Mouse (Mus musculus) liver, embryonic 15.5 days (tissue): ENCODE measurements around the gene Arpc2. TPM values are rescaled to one million over a fixed set of nuclear protein-coding genes. Genes with fewer than 3 reads are reported as not detected.

ENCODE experiments used
- ATAC-seq: fragments of 200-750 bp; cut with Nextera tagmentation; 2 replicates; pipeline ENCODE4 v1.8.0; 2017; ENCODE audit warnings: moderate number of reproducible peaks, mild to moderate bottlenecking, moderate library complexity; ENCODE audit not compliant: insufficient read depth
- H3K27ac ChIP-seq: fragments of 300-500 bp; sonication (generic); replicated peaks from 2 replicates; pipeline ENCODE4 v1.5.1; 2015; ENCODE audit warnings: mild to moderate bottlenecking, inconsistent platforms
- H3K27me3 ChIP-seq: fragments of 300-500 bp; sonication (generic); 2 replicates; pipeline ENCODE4 v1.6.1; 2015; ENCODE audit warnings: mild to moderate bottlenecking, inconsistent platforms
- H3K36me3 ChIP-seq: fragments of 300-500 bp; sonication (generic); replicated peaks from 2 replicates; pipeline ENCODE4 v1.6.1; 2015; ENCODE audit warnings: moderate library complexity, mild to moderate bottlenecking, inconsistent platforms
- H3K4me1 ChIP-seq: fragments of 300-500 bp; sonication (generic); replicated peaks from 2 replicates; pipeline ENCODE4 v1.6.1; 2015; ENCODE audit warnings: inconsistent platforms
- H3K4me2 ChIP-seq: fragments of 300-500 bp; sonication (generic); 2 replicates; pipeline ENCODE4 v1.6.1; 2015; ENCODE audit warnings: moderate library complexity, mild to moderate bottlenecking, inconsistent platforms
- H3K4me3 ChIP-seq: fragments of 300-500 bp; sonication (generic); replicated peaks from 2 replicates; pipeline ENCODE4 v1.5.1; 2015; ENCODE audit warnings: mild to moderate bottlenecking, inconsistent platforms
- H3K9ac ChIP-seq: fragments of 300-500 bp; sonication (generic); 2 replicates; pipeline ENCODE4 v1.6.1; 2015; ENCODE audit warnings: moderate library complexity, mild to moderate bottlenecking, inconsistent platforms
- H3K9me3 ChIP-seq: fragments of 300-500 bp; sonication (generic); replicated peaks from 2 replicates; pipeline ENCODE4 v1.6.1; 2016; ENCODE audit warnings: inconsistent platforms
- WGBS: fragments of 180-500 bp; shearing (Covaris S2); methylation state at CpG from one replicate; pipeline ENCODE4 v1.1.7; 2015; ENCODE audit warnings: mixed read lengths; ENCODE audit not compliant: insufficient replicate concordance; 5-methylcytosine and 5-hydroxymethylcytosine counted together
- polyA plus RNA-seq: library from polyadenylated mRNA; unstranded; fragments of >200 nt; fragmentation: Nextera tagmentation; extraction: Ambion mirVana; gene quantifications from 2 replicates; pipeline ENCODE4 v1.2.1, GENCODE M21; 2015

The Arpc2 gene
- polyA plus RNA-seq, 1 experiment from 2014 or later, result 191 TPM

DNA sequence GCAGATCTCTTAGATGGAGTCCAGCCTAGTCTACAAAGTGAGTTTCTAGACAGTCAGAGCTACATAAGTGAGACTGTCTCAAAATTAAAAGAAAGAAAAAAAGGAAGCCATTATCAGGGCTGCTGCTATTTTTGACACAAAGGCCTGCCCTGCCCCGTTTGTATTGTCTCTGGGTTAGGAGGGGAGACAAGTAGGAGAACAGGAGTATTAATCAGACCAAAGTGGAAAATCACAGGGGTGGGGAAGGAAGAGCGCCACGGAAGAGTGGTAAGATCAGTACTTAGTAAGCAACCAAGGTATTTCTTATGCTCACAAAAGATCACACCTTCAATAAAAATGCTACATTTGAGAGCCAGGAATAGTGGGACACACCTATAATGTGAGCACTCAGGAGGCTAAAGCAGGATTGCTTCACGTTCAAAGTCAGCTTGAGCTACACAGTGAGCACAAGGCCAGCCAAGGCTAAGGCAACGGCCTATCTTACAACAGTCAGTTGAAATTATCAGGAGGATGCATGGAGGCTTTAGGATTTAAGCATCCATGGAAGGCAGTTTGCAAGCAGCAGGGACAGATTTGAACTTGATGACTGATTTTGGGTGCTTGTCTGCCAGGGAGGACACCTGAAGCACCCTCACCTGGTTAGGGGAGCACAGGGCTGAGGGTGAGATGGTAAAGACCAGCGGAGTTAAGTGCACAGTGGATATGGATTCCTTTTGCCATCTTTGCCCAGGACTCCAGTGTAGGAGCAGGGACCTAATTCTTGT lies 64.6 kb downstream of the Arpc2 start:
- Histone ChIP-seq H3K4me1 (peaks cover 85% of the 10 kb centered on the region), H3K27me3 (no peaks in the 10 kb centered on the region), H3K9ac (no peak overlapping the region), H3K4me2 (no peak overlapping the region), H3K9me3 (no peaks in the 10 kb centered on the region), H3K27ac (no peak overlapping the region), H3K36me3 (no peaks in the 10 kb centered on the region; the same call in 1 of the 2 replicates), H3K4me3 (no peak overlapping the region)
- no peak for ATAC-seq
- WGBS, result 58% methylated on average over 6 of the region's 6 CpGs

- Histone ChIP-seq H3K9ac (no peak overlapping the region), H3K36me3 (no peaks in the 10 kb centered on the region), H3K9me3 (no peaks in the 10 kb centered on the region), H3K27ac (no peak overlapping the region), H3K4me2 (0 out of 2 replicates have a peak overlapping the region, but pooled peaks have one; percentile 84), H3K4me1 (peaks cover 77% of the 10 kb centered on the region), H3K27me3 (no peaks in the 10 kb centered on the region), H3K4me3 (no peak overlapping the region)
- ATAC-seq, result no peak
- 82% methylated on average over 7 of the region's 7 CpGs for WGBS
Observed at GRCm38 (mm10) chr1:74302229-74302628, 66.3 kb downstream of the Arpc2 start.

- H3K9me3 ChIP-seq, result no peaks in the 10 kb centered on the region
- H3K4me3 ChIP-seq, result peak overlapping the region; percentile 71
- 67% methylated on average over 2 of the region's 2 CpGs for WGBS
- no peak overlapping the region; the same call in 1 of the 2 replicates for H3K27ac ChIP-seq
- H3K27me3 ChIP-seq, result no peaks in the 10 kb centered on the region
- peak overlapping the region; percentile 84 for H3K4me2 ChIP-seq
- no peak for ATAC-seq
- peaks cover 77% of the 10 kb centered on the region for H3K4me1 ChIP-seq
- no peak overlapping the region; the same call in 1 of the 2 replicates for H3K9ac ChIP-seq
- H3K36me3 ChIP-seq, result no peaks in the 10 kb centered on the region
Observed at GRCm38 (mm10) chr1:74302835-74303234, 67.0 kb downstream of the Arpc2 start.

DNA sequence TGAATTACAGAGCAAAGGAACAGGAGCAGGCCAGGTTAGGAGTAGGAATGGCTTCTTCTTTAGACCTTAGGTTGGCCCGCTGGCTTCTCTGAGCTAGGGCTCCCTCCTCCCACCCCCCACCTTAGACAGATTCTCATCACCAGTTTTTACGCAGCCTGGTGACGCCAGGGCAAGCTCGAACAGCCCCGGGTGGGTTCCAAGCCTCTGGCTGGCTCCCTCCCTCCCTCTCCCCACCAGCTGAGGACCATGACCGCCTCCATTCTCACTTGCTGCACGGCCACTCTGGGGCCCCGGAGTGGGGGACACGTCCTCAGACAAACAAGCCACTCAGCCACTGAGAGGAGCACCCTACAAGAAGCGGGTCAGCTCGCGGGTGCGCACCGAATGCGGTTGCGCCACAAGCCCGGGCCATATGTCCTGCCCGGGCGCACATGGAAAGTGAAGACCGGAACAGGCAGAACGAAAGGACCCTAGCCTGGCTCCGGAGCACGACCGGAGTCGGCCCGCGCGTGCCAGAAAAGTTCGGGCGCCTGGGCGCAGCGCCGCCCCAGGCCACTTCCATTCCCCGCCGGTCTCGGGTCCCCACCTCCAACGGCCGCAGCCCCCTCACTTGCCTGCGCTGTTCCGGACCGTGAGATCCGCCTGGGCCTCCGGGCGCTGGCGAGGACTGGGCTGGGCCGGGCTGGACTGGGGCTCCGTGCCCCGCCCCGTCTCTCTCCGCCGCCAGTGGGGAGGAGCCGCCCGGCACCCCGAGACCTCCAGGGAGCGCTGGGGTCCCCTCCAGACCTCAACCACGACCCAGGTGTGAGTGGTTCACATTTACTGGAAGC lies 67.8 kb downstream of the Arpc2 start:
- H3K4me2 ChIP-seq, result peak overlapping the region; percentile 84
- ATAC-seq, result peak; percentile 88
- H3K27me3 ChIP-seq, result no peaks in the 10 kb centered on the region
- peaks cover 77% of the 10 kb centered on the region for H3K4me1 ChIP-seq
- peak overlapping the region; percentile 76 for H3K27ac ChIP-seq
- no peaks in the 10 kb centered on the region for H3K36me3 ChIP-seq
- H3K9ac ChIP-seq, result peak overlapping the region; percentile 73
- H3K4me3 ChIP-seq, result peak overlapping the region; percentile 71
- under 1% methylated on average over 56 of the region's 56 CpGs for WGBS
- H3K9me3 ChIP-seq, result no peaks in the 10 kb centered on the region

DNA sequence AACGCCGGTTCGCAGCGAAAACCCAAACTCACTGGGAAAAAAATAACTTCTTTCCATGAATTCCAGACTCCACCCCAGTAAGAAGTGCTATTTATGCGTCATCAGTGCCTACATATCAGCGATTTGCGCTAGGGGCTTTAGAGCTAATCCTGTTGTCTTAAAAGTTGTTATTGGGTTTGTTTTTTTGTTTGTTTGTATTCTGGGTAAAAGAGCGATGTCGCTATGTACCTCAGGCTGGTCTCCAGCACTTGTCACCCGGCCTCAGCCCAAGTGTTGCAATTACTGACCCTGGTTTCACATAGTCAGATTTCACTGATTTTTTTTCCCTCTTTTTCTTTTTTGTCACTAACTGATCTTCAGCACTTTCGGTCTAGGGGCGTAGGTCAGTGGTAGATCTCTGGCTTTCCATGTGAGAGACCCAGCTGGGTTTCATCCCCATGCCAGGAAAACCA lies 68.5 kb downstream of the Arpc2 start:
- Histone ChIP-seq H3K4me1 (peaks cover 76% of the 10 kb centered on the region), H3K27me3 (no peaks in the 10 kb centered on the region), H3K36me3 (no peaks in the 10 kb centered on the region), H3K9me3 (no peaks in the 10 kb centered on the region), H3K9ac (peak overlapping the region; percentile 73), H3K4me2 (peak overlapping the region; percentile 84), H3K27ac (peak overlapping the region; percentile 76), H3K4me3 (peak overlapping the region; percentile 71)
- WGBS, result 4% methylated on average over 12 of the region's 12 CpGs
- peak; percentile 18 for ATAC-seq

DNA sequence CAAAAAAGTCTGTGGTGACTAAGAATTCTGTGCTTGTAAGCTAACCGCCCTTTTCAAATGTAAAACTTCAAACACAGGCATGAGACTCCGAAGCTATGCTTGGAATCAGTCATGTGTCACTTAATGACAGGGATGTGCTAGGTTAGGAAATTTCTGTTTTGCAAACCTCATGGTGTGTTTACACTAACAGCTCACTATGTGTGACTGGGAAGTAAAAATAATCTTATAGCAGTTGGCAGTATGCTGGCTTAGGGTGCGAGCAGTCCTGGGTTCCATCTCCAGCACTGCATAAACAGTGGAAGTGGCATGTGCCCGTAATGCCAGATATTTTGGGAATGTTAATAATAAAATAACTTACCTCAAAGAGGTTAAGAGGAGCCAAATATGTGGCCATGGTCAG lies 69.1 kb downstream of the Arpc2 start:
- no peak overlapping the region for H3K9ac ChIP-seq
- H3K27me3 ChIP-seq, result no peaks in the 10 kb centered on the region
- H3K4me1 ChIP-seq, result peaks cover 73% of the 10 kb centered on the region
- no peaks in the 10 kb centered on the region for H3K9me3 ChIP-seq
- 0 out of 2 replicates have a peak overlapping the region, but pooled peaks have one; percentile 1 for H3K27ac ChIP-seq
- H3K4me2 ChIP-seq, result no peak overlapping the region
- ATAC-seq, result no peak
- no peaks in the 10 kb centered on the region for H3K36me3 ChIP-seq
- H3K4me3 ChIP-seq, result no peak overlapping the region
- 69% methylated on average over 4 of the region's 4 CpGs for WGBS

GRCm38 (mm10) chr1:74305522-74305921 lies 69.6 kb downstream of the Arpc2 start, which contains the start of gene Tmbim1:
Gene Tmbim1, minus strand, starts transcription at chr1:74305622.
- peak within 1 kb of the TSS; percentile 73; the same call in 1 of the 2 replicates for H3K9ac ChIP-seq
- no peaks in the 10 kb centered on the region for H3K36me3 ChIP-seq
- peaks cover 70% of the 10 kb centered on the region for H3K4me1 ChIP-seq
- peak within 1 kb of the TSS; percentile 84 for H3K4me2 ChIP-seq
- peak within 1 kb of the TSS; percentile 76 for H3K27ac ChIP-seq
- H3K27me3 ChIP-seq, result no peaks in the 10 kb centered on the region
- WGBS, result 86% methylated on average over 2 of the region's 2 CpGs
- ATAC-seq, result no peak
- no peaks in the 10 kb centered on the region for H3K9me3 ChIP-seq
- peak within 1 kb of the TSS; percentile 71 for H3K4me3 ChIP-seq

DNA sequence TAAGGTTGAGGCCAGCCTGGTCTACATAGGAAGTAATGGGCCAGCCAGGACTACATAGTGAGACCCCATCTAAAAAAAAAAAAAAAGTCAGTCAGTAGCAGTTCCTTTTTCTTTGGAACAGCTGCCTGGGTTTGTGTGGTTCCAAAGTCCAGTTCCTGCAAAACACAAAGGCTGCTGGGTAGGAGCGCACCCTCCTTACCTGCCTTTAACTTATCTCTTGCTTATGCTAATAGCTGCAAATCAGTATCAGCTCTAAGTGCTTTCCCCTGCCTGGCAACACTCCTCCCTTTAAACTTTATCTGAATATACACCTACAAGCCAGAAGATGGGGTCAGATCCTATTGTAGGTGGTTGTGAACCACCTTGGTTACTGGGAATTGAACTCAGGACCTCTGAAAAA lies 71.3 kb downstream of the Arpc2 start:
- H3K4me3 ChIP-seq, result no peak overlapping the region
- peaks cover 63% of the 10 kb centered on the region for H3K4me1 ChIP-seq
- no peak overlapping the region for H3K9ac ChIP-seq
- H3K4me2 ChIP-seq, result no peak overlapping the region
- 81% methylated on average over 1 of the region's 1 CpGs for WGBS
- no peak for ATAC-seq
- H3K36me3 ChIP-seq, result no peaks in the 10 kb centered on the region
- no peaks in the 10 kb centered on the region for H3K9me3 ChIP-seq
- peak overlapping the region; percentile 24; the same call in 1 of the 2 replicates for H3K27ac ChIP-seq
- no peaks in the 10 kb centered on the region for H3K27me3 ChIP-seq

GRCm38 (mm10) chr1:74308001-74308964 lies 72.4 kb downstream of the Arpc2 start:
- Histone ChIP-seq H3K4me3 (no peak overlapping the region), H3K27me3 (no peaks in the 10 kb centered on the region), H3K4me2 (no peak overlapping the region), H3K27ac (peak overlapping the region; percentile 24; the same call in 1 of the 2 replicates), H3K36me3 (no peaks in the 10 kb centered on the region), H3K9me3 (no peaks in the 10 kb centered on the region), H3K4me1 (peaks cover 51% of the 10 kb centered on the region), H3K9ac (no peak overlapping the region)
- WGBS, result 48% methylated on average over 10 of the region's 10 CpGs
- ATAC-seq, result no peak

DNA sequence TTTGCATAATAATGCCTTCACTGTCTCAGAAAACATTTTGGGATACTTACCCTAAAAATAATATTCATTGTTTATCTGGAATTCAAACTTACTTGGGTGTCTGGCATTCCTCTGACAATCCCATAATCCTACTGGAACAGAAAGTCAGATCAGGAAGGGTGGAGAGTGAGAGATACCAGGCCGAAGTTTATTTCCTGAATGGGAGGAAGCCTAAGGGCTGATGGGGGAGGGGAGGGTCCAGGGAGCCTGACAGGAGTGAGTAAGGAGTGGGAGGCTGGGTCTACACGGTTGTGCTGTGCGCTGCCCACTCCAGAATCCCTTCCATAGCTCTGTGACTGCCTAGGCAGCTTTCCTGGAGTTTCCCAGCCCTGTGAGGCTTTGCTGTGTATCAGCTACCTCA lies 73.9 kb downstream of the Arpc2 start:
- no peak for ATAC-seq
- Histone ChIP-seq H3K9ac (no peak overlapping the region), H3K27ac (no peak overlapping the region), H3K4me3 (no peak overlapping the region), H3K27me3 (no peaks in the 10 kb centered on the region), H3K4me1 (peaks cover 42% of the 10 kb centered on the region), H3K4me2 (no peak overlapping the region), H3K9me3 (no peaks in the 10 kb centered on the region), H3K36me3 (no peaks in the 10 kb centered on the region)
- WGBS, result 27% methylated on average over 3 of the region's 3 CpGs
